Mouse (Mus musculus): ENCODE data around the gene Hoxd9.

- no peak for TF ChIP-seq POLR2A (IDR thresholded peaks at IDR 0.05; ENCODE audit: low read depth, low read length)
- no peak for TF ChIP-seq CTCF (conservative IDR thresholded peaks at IDR 0.05; ENCODE audit: insufficient read depth, insufficient read length, low read depth, low read length)
Measured at GRCm38 (mm10) chr2:74698201-74699052, 900 bp downstream of the Hoxd9 start.

Measured in kidney, adult 2 months (tissue).